Mouse (Mus musculus) CH12.LX (cell line): ENCODE measurements around the gene Ablim2. TPM values are rescaled to one million over a fixed set of nuclear protein-coding genes. Genes with fewer than 3 reads are reported as not detected.

Experiments
- DNase-seq: peaks from one replicate; pipeline ENCODE4 v3.0.0-alpha.2; 2013; ENCODE audit errors: extremely low read depth
- H3K27ac ChIP-seq: 2 replicates; pipeline ENCODE4 v1.5.1; 2012; ENCODE audit warnings: low read depth, mild to moderate bottlenecking, control low read depth, moderate library complexity; ENCODE audit not compliant: insufficient read depth
- H3K27me3 ChIP-seq: replicated peaks from 2 replicates; pipeline ENCODE3; 2012; ENCODE audit warnings: inconsistent platforms
- H3K36me3 ChIP-seq, 2 experiments: replicated peaks in 1 of 2; 2 replicates each; pipeline versions ENCODE3 to v1.6.1; 2012; ENCODE audit warnings: inconsistent platforms in 1 of 2, low read length in 1 of 2, mild to moderate bottlenecking in 1 of 2, mixed read lengths in 1 of 2, moderate library complexity in 1 of 2; ENCODE audit not compliant: control insufficient read depth in 1 of 2, insufficient read depth in 1 of 2
- H3K4me1 ChIP-seq, 2 experiments: 2 replicates each; pipeline ENCODE4 v1.6.1; 2012; ENCODE audit warnings: inconsistent platforms in 1 of 2, moderate library complexity in 1 of 2; ENCODE audit not compliant: insufficient read depth in 2 of 2, control insufficient read depth in 1 of 2
- H3K4me2 ChIP-seq: 2 replicates; pipeline ENCODE4 v1.6.1; 2012; ENCODE audit warnings: low read depth, mild to moderate bottlenecking, control low read depth; ENCODE audit not compliant: poor library complexity, insufficient read depth, severe bottlenecking
- H3K4me3 ChIP-seq, 3 experiments: fragments of 150-350 bp in 1 of 3; sonication (generic) in 1 of 3; replicated peaks in 1 of 3; 2 replicates each; pipeline versions ENCODE3 to v1.5.1; 2011 to 2012; ENCODE audit warnings: low read depth in 2 of 3, low read length in 2 of 3, mild to moderate bottlenecking in 2 of 3, moderate library complexity in 2 of 3, control low read depth in 1 of 3, improper control_type of control experiment in 1 of 3, inconsistent platforms in 1 of 3, mixed read lengths in 1 of 3; ENCODE audit not compliant: poor library complexity in 1 of 3
- H3K79me2 ChIP-seq: replicated peaks from 2 replicates; pipeline ENCODE4 v1.6.1; 2012; ENCODE audit warnings: mild to moderate bottlenecking, moderate library complexity; ENCODE audit not compliant: control insufficient read depth, poor library complexity, insufficient read depth, severe bottlenecking; ENCODE audit errors: extremely low read depth
- H3K9ac ChIP-seq: 2 replicates; pipeline ENCODE4 v1.6.1; 2012; ENCODE audit warnings: low read depth, mild to moderate bottlenecking, control low read depth, moderate library complexity; ENCODE audit not compliant: insufficient read depth
- H3K9me3 ChIP-seq: replicated peaks from 2 replicates; pipeline ENCODE3; 2012; ENCODE audit warnings: low read length, inconsistent platforms, mixed read lengths
- CHD1 ChIP-seq: IDR thresholded peaks from 2 replicates; pipeline ENCODE4 v1.6.1; 2012; ENCODE audit warnings: low read depth, low read length, improper control_type of control experiment, inconsistent platforms
- ELF1 ChIP-seq: IDR thresholded peaks from 2 replicates; pipeline ENCODE4 v1.6.1; 2014; ENCODE audit warnings: low read depth, mild to moderate bottlenecking, inconsistent platforms, low read length, improper control_type of control experiment
- EP300 ChIP-seq: IDR thresholded peaks from 2 replicates; pipeline ENCODE4 v1.6.1; 2011; ENCODE audit warnings: low read length, improper control_type of control experiment
- ETS1 ChIP-seq: conservative IDR thresholded peaks from 2 replicates; pipeline ENCODE4 v1.6.1; 2012; ENCODE audit warnings: low read depth, mild to moderate bottlenecking, inconsistent platforms, low read length, improper control_type of control experiment, moderate library complexity
- HCFC1 ChIP-seq: IDR thresholded peaks from 2 replicates; pipeline ENCODE4 v1.6.1; 2012; ENCODE audit warnings: low read depth, mild to moderate bottlenecking, inconsistent platforms, low read length, improper control_type of control experiment
- IRF4 ChIP-seq: IDR thresholded peaks from 2 replicates; pipeline ENCODE4 v1.6.1; 2014; ENCODE audit warnings: low read depth, mild to moderate bottlenecking, inconsistent platforms, low read length, improper control_type of control experiment
- KAT2A ChIP-seq: IDR thresholded peaks from 2 replicates; pipeline ENCODE4 v1.6.1; 2012; ENCODE audit warnings: low read length, improper control_type of control experiment, inconsistent platforms; ENCODE audit not compliant: insufficient replicate concordance
- MAX ChIP-seq: IDR thresholded peaks from 2 replicates; pipeline ENCODE4 v1.6.1; 2011; ENCODE audit warnings: low read length, improper control_type of control experiment
- MYC ChIP-seq: IDR thresholded peaks from 2 replicates; pipeline ENCODE4 v1.6.1; 2011; ENCODE audit warnings: low read depth, mild to moderate bottlenecking, improper control_type of control experiment, low read length
- PAX5 ChIP-seq: IDR thresholded peaks from 2 replicates; pipeline ENCODE4 v1.6.1; 2012; ENCODE audit warnings: low read length, inconsistent platforms, mixed read lengths
- POLR2A ChIP-seq: IDR thresholded peaks from 2 replicates; pipeline ENCODE4 v1.6.1; 2011; ENCODE audit warnings: low read depth, mild to moderate bottlenecking, improper control_type of control experiment, low read length
- SIN3A ChIP-seq: IDR thresholded peaks from 2 replicates; pipeline ENCODE4 v1.6.1; 2012; ENCODE audit warnings: low read length, improper control_type of control experiment, inconsistent platforms
- TBP ChIP-seq: conservative IDR thresholded peaks from 2 replicates; pipeline ENCODE4 v1.6.1; 2011; ENCODE audit warnings: low read depth, low read length, improper control_type of control experiment
- TCF12 ChIP-seq: IDR thresholded peaks from 2 replicates; pipeline ENCODE4 v1.6.1; 2014; ENCODE audit warnings: low read depth, mild to moderate bottlenecking, inconsistent platforms, low read length, improper control_type of control experiment
- UBTF ChIP-seq: IDR thresholded peaks from 2 replicates; pipeline ENCODE4 v1.6.1; 2012; ENCODE audit warnings: low read depth, mild to moderate bottlenecking, inconsistent platforms, low read length, improper control_type of control experiment, moderate library complexity
- USF1 ChIP-seq: IDR thresholded peaks from 2 replicates; pipeline ENCODE4 v1.6.1; 2014; ENCODE audit warnings: low read depth, mild to moderate bottlenecking, inconsistent platforms, low read length, improper control_type of control experiment
- ZNF384 ChIP-seq: IDR thresholded peaks from 2 replicates; pipeline ENCODE4 v1.6.1; 2012; ENCODE audit warnings: low read depth, low read length, improper control_type of control experiment, inconsistent platforms
- dilution Hi-C: fragments of 300-500 bp; cut with MboI; formaldehyde crosslinking; loops from 2 replicates; pipeline ENCODE4 v1.14.3; 2020; ENCODE audit warnings: low sequenced_read_pairs; ENCODE audit not compliant: extremely low pct_unique_long_range_greater_than_20kb, extremely low pct_ligation_motif_present
- in situ Hi-C: fragments of 300-500 bp; cut with MboI; formaldehyde crosslinking; loops from 3 replicates; pipeline ENCODE4 v1.14.3; 2019; ENCODE audit warnings: low sequenced_read_pairs, low pct_ligation_motif_present, low pct_unique_long_range_greater_than_20kb, mixed read lengths
- polyA plus RNA-seq: library from polyadenylated mRNA; unstranded; fragments of >175 nt; gene quantifications from 2 replicates; pipeline ENCODE4 v1.2.1, GENCODE M21; 2012; ENCODE audit warnings: low read depth; ENCODE audit not compliant: insufficient read length
- total RNA-seq, 2 experiments: library from RNA; depleted of rRNA; stranded (reverse); fragments of 300-350 nt in 1 of 2; fragments of >200 nt in 1 of 2; gene quantifications; 2 replicates each; pipeline ENCODE4 v1.2.3; 2012 to 2014

Ablim2 gene
- total and polyA plus RNA-seq, 3 experiments, result 4.4 to 12.2 (median 11.0) TPM

DNA sequence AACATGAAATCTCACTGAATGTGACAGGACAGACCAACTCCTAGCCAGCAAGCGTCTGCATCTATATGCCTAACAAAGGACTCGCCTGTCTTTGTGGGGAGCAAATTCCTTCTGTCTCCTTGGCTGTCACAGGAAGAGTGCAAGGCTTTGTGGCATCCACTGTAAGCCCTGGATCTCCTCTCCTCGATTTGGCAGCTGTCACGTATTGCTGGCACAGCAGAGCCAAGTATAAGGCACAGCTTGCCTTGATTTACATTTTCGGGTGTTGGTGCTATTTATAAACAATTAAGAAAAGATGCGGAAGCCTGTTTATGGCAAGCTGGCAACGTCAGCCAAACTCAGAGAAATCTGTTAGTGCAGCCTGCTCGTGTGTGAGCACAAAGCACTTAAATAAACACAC is 160.7 kb downstream of the Ablim2 start:
- Histone ChIP-seq H3K4me2 (no peak overlapping the region), H3K79me2 (no peaks in the 10 kb centered on the region), H3K27me3 (no peaks in the 10 kb centered on the region), H3K9ac (no peak overlapping the region), H3K4me1 (peaks cover 0 to 3% of the 10 kb centered on the region in 2 experiments; a peak in 1 of 4 replicates)
- no peak for TF ChIP-seq CHD1
- no peak for TF ChIP-seq TBP
- TF ChIP-seq HCFC1, result no peak
- no peak for TF ChIP-seq POLR2A
- TF ChIP-seq UBTF, result no peak
- TF ChIP-seq ELF1, result no peak
- TF ChIP-seq PAX5, result no peak
- TF ChIP-seq, all 38 proteins: peak for 0
- dilution Hi-C loops, result no loop called here
- no peak for DNase-seq
- Histone ChIP-seq H3K27ac (no peak overlapping the region), H3K36me3 (no peaks in the 10 kb centered on the region), H3K4me3 (no peak overlapping the region), H3K9me3 (no peaks in the 10 kb centered on the region)
- in situ Hi-C loops, result no loop called here

DNA sequence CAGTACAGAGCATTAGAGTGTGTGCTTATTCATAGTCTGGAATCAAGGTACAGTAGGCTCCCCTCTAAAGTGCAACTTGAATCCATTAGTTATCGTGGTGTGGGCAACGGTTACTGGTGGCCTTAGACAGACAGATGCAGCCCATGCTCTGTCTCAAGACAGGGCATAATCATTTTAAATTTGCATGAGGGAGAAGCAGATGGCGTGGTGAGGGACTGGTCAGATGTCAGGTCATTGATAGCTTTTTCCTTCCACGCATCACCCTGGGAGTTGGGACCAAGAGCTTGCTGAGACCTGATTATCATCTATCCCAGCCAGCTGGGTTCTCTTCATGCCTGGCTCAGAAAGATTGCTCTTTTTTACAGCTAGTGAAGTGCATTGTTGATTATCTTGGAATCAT is 162.4 kb downstream of the Ablim2 start:
- Histone ChIP-seq H3K4me3 (no peak overlapping the region), H3K27ac (no peak overlapping the region), H3K79me2 (no peaks in the 10 kb centered on the region), H3K4me2 (no peak overlapping the region), H3K4me1 (peaks cover 0 to 3% of the 10 kb centered on the region in 2 experiments; a peak in 1 of 4 replicates), H3K9ac (no peak overlapping the region), H3K36me3 (no peaks in the 10 kb centered on the region), H3K9me3 (no peaks in the 10 kb centered on the region), H3K27me3 (no peaks in the 10 kb centered on the region)
- in situ Hi-C loops, result no loop called here
- TF ChIP-seq MYC (no peak), MAX (no peak), IRF4 (no peak), ETS1 (no peak), SIN3A (no peak), EP300 (no peak), USF1 (no peak), TCF12 (no peak), ZNF384 (no peak), KAT2A (no peak), ELF1 (no peak)
- dilution Hi-C loops, result no loop called here
- no peak for DNase-seq

DNA sequence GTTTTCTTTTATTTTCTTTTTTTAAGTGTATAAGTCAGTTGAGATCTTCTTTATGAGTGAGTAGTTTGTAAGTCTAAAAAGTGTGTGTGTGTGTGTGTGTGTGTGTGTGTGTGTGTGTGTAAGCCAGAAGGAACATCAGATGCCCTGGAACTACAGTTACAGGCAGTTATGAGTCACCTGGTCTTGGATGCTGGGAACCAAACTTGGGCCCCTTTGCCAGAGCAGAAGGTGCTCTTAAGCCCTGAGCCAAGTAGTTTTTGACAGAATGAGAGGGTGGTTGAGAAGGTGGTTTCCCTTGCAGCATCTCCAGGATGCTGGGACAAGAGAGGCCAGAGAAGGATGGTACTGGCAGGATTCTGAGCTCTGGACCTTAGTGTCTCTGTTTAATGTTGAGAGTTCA is 162.9 kb downstream of the Ablim2 start:
- TF ChIP-seq POLR2A, result no peak
- no peak overlapping the region for H3K9ac ChIP-seq
- no peaks in the 10 kb centered on the region for H3K9me3 ChIP-seq
- H3K4me2 ChIP-seq, result no peak overlapping the region
- peaks cover 0 to 3% of the 10 kb centered on the region in 2 experiments; a peak in 1 of 4 replicates for H3K4me1 ChIP-seq
- no peaks in the 10 kb centered on the region for H3K36me3 ChIP-seq
- no peak overlapping the region for H3K4me3 ChIP-seq
- no peak overlapping the region for H3K27ac ChIP-seq
- no peak for DNase-seq
- H3K27me3 ChIP-seq, result no peaks in the 10 kb centered on the region
- in situ Hi-C loops (no loop called here), dilution Hi-C loops (no loop called here)
- H3K79me2 ChIP-seq, result no peaks in the 10 kb centered on the region
